Mouse (Mus musculus) kidney, postnatal 0 days (tissue): Measurements from ENCODE around the gene Slc25a22. TPM values are rescaled to one million over a fixed set of nuclear protein-coding genes. Genes with fewer than 3 reads are reported as not detected.

Source experiments
- ATAC-seq: fragments of 200-750 bp; cut with Nextera tagmentation; replicated peaks from 2 replicates; pipeline ENCODE4 v1.8.0; 2017; ENCODE audit warnings: low read depth, moderate number of reproducible peaks, moderate TSS enrichment, moderate library complexity; ENCODE audit not compliant: low FRiP score
- DNase-seq: peaks from one replicate; pipeline ENCODE4 v3.0.0-alpha.2; 2016; ENCODE audit warnings: low spot score
- H3K27ac ChIP-seq: fragments of 300-500 bp; sonication (generic); 2 replicates; pipeline ENCODE4 v1.5.1; 2014; ENCODE audit warnings: mild to moderate bottlenecking
- H3K27me3 ChIP-seq: fragments of 300-500 bp; sonication (generic); 2 replicates; pipeline ENCODE4 v1.6.1; 2014; ENCODE audit warnings: low read length, mixed read lengths; ENCODE audit not compliant: insufficient read depth
- H3K36me3 ChIP-seq: fragments of 300-500 bp; sonication (generic); 2 replicates; pipeline ENCODE4 v1.6.1; 2014; ENCODE audit warnings: low read length, mixed read lengths; ENCODE audit not compliant: insufficient read depth
- H3K4me1 ChIP-seq: fragments of 300-500 bp; sonication (generic); replicated peaks from 2 replicates; pipeline ENCODE4 v1.6.1; 2014; ENCODE audit warnings: antibody characterized with exemption, low read length, mixed read lengths; ENCODE audit not compliant: insufficient read depth
- H3K4me2 ChIP-seq: fragments of 300-500 bp; sonication (generic); 2 replicates; pipeline ENCODE4 v1.6.1; 2014; ENCODE audit warnings: mild to moderate bottlenecking, low read length, moderate library complexity, mixed read lengths
- H3K4me3 ChIP-seq: fragments of 300-500 bp; sonication (generic); replicated peaks from 2 replicates; pipeline ENCODE4 v1.5.1; 2014; ENCODE audit warnings: low read depth, low read length
- H3K9ac ChIP-seq: fragments of 300-500 bp; sonication (generic); 2 replicates; pipeline ENCODE4 v1.6.1; 2014; ENCODE audit warnings: low read depth, low read length
- H3K9me3 ChIP-seq: fragments of 300-500 bp; sonication (generic); replicated peaks from 2 replicates; pipeline ENCODE4 v1.6.1; 2016; ENCODE audit warnings: low read length, inconsistent platforms, mixed read lengths
- CTCF ChIP-seq: IDR thresholded peaks from 2 replicates; pipeline ENCODE4 v1.5.1; 2016; ENCODE audit warnings: antibody characterized with exemption, low read depth, mild to moderate bottlenecking, moderate library complexity
- WGBS: fragments of 180-500 bp; shearing (Covaris S2); extraction: QIAGEN DNeasy Blood & Tissue Kit; methylation state at CpG from one replicate; pipeline ENCODE4 v1.1.7; 2014; 5-methylcytosine and 5-hydroxymethylcytosine counted together
- polyA plus RNA-seq: library from polyadenylated mRNA; unstranded; fragments of >200 nt; fragmentation: Nextera tagmentation; extraction: Ambion mirVana; gene quantifications from 2 replicates; pipeline ENCODE4 v1.2.1, GENCODE M21; 2015

Gene Slc25a22
- polyA plus RNA-seq, 1 experiment from 2014 or later = 15.8 TPM

DNA sequence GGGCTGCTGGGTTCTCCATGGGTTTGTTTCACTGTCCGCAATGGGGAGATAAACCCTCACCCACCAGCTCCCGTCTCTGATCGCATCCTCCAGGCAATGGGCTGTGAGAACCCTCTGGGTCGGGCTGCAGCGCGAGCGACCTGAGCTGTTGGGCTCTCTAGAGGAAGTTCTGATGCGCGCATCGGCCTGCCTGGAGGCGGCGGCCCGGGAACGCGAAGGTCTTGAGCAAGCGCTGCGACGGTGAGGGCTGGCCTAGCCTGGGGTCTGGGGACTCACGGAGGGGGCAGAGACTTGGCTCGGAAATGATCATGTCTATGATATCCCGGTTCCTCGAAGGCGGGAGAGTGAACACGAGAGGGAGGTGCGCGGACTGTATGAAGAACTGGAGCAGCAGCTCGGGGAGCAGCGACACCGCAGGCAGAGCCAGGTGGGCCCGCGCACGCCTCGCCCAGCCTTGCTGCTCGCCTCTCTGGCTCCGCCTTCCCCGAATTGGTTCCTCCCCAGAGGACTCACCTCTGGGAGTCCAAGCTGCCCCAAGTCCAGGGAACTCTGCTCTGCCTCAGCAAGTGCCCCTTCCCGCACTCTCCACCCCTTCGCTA is 27.0 kb upstream of the Slc25a22 start:
- H3K27me3 ChIP-seq = no peaks in the 10 kb centered on the region
- 13% methylated on average over 36 of the region's 38 CpGs for WGBS
- H3K9ac ChIP-seq = peak overlapping the region; percentile 32; the same call in 1 of the 2 replicates
- H3K4me2 ChIP-seq = peak overlapping the region; percentile 50
- TF ChIP-seq CTCF = peak; percentile 11; the same call in 1 of the 2 replicates
- H3K9me3 ChIP-seq = no peaks in the 10 kb centered on the region
- H3K4me3 ChIP-seq = peak overlapping the region; percentile 12; the same call in 1 of the 2 replicates
- H3K4me1 ChIP-seq = peaks cover 55% of the 10 kb centered on the region
- peaks cover 2% of the 10 kb centered on the region; the same call in 1 of the 2 replicates for H3K36me3 ChIP-seq
- H3K27ac ChIP-seq = peak overlapping the region; percentile 26; the same call in 1 of the 2 replicates
- DNase-seq (no peak), ATAC-seq (no peak)

DNA sequence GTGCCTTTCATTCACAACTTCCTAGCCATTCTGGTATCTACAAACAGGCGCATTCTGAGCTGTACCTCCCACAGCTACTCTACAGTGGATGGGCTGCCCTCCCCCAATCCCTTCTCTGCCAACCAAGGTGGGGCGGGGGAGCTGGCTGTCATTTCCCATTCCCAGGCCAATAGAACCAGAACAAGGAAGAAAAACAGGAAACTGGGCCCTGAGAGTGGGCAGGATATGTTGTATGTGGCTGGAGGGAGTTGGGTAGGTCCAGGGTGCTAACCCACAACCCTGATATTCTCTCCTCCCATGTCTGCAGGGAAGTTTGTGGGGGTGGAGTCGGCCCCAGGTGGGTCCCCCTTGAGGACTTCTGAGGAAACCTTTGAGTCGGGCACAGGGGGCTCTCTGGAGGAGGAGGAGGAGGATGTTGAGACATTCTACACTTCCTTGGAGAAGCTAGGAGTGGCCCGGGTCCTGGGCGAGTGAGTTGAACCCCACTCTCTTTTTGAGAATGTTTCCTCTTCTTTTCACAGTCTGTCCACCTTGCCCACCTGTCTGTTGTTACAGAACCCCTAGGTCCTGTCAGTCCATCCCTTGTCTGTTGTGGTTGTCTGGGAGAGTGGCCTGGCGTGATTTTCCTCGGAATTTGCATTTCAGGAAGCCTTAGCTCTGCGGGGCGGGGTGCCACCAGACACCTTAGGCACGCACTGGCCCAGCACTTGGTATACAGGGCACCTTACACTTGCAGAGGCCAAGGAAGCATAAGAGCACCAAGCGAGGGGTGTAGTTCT is 26.3 kb upstream of the Slc25a22 start:
- peak; percentile 66 for DNase-seq
- H3K4me2 ChIP-seq = peak overlapping the region; percentile 50
- no peaks in the 10 kb centered on the region for H3K27me3 ChIP-seq
- H3K4me1 ChIP-seq = peaks cover 48% of the 10 kb centered on the region
- 36% methylated on average over 12 of the region's 12 CpGs for WGBS
- H3K4me3 ChIP-seq = peak overlapping the region; percentile 12; the same call in 1 of the 2 replicates
- peak overlapping the region; percentile 26; the same call in 1 of the 2 replicates for H3K27ac ChIP-seq
- H3K9me3 ChIP-seq = no peaks in the 10 kb centered on the region
- peak overlapping the region; percentile 32; the same call in 1 of the 2 replicates for H3K9ac ChIP-seq
- peaks cover 2% of the 10 kb centered on the region; the same call in 1 of the 2 replicates for H3K36me3 ChIP-seq
- TF ChIP-seq CTCF = no peak
- ATAC-seq = no peak

GRCm38 (mm10) chr7:141462333-141462821 is 24.7 kb upstream of the Slc25a22 start:
- Histone ChIP-seq H3K9ac (peak overlapping the region; percentile 66; the same call in 1 of the 2 replicates), H3K27me3 (no peaks in the 10 kb centered on the region), H3K36me3 (peaks cover 13% of the 10 kb centered on the region; the same call in 1 of the 2 replicates), H3K4me3 (peak overlapping the region; percentile 47), H3K9me3 (no peaks in the 10 kb centered on the region), H3K27ac (0 out of 2 replicates have a peak overlapping the region, but pooled peaks have one; percentile 20), H3K4me2 (peak overlapping the region; percentile 79), H3K4me1 (peaks cover 37% of the 10 kb centered on the region)
- WGBS = 12% methylated on average over 5 of the region's 5 CpGs
- DNase-seq (no peak), ATAC-seq (no peak)
- TF ChIP-seq CTCF = no peak

GRCm38 (mm10) chr7:141461521-141462332 is 24.0 kb upstream of the Slc25a22 start:
- 2% methylated on average over 54 of the region's 59 CpGs for WGBS
- Histone ChIP-seq H3K9me3 (no peaks in the 10 kb centered on the region), H3K27ac (0 out of 2 replicates have a peak overlapping the region, but pooled peaks have one; percentile 20), H3K4me1 (peaks cover 33% of the 10 kb centered on the region), H3K4me2 (peak overlapping the region; percentile 79), H3K36me3 (peaks cover 13% of the 10 kb centered on the region; the same call in 1 of the 2 replicates), H3K27me3 (no peaks in the 10 kb centered on the region), H3K9ac (peak overlapping the region; percentile 66), H3K4me3 (peak overlapping the region; percentile 47)
- TF ChIP-seq CTCF = peak; percentile 44
- DNase-seq (peak; percentile 63), ATAC-seq (0 out of 2 replicates have a peak, but pooled peaks have one; percentile 3)

DNA sequence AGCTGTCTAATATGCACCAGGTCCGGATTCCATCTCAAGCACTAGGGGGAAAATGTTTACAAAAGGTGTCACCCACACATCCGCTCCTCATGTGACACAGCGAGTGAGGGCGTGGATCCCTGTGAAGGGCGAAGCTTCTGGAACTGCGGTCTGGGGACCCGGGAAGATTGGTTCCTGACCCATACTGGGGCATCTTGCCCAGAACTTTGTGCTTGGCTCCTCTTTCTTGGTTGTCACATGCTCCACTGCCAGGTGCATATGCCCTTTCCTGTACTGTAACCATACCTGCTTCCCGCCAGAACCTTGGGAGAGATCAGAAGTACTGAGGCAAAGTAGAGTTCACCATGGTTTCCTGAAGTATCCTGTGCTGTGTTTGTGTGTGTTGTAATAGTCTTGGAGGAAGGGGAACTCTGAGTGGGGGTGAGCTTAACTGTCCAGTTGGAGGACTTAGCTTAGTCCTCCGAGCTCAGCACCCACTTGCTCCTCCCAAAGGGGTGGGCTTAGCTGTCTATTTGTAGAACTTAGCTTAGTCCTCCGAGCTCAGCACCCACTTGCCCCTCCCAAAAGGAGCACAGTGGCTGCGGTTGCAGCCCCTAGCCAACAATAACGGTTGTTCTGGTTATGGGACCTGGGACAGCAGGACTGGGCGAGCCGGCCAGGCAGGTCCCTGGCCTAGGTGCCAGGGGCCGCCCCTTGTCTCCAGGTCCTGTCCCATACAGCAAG is 22.9 kb upstream of the Slc25a22 start, which contains the start of gene Cracr2b:
Gene Cracr2b, plus strand, starts transcription at position 704 of the 723 bp plus-strand sequence.
- 0 out of 2 replicates have a peak within 1 kb of the TSS, but pooled peaks have one; percentile 20 for H3K27ac ChIP-seq

More for the DNA sequence above, 22.9 kb upstream of the Slc25a22 start, which contains the start of gene Cracr2b:
- peak within 1 kb of the TSS; percentile 79 for H3K4me2 ChIP-seq
- peaks cover 33% of the 10 kb centered on the region for H3K4me1 ChIP-seq
- ATAC-seq (no peak), DNase-seq (no peak)
- TF ChIP-seq CTCF = no peak
- H3K27me3 ChIP-seq = no peaks in the 10 kb centered on the region
- no peaks in the 10 kb centered on the region for H3K9me3 ChIP-seq
- H3K9ac ChIP-seq = peak within 1 kb of the TSS; percentile 66
- WGBS = 72% methylated on average over 15 of the region's 15 CpGs
- H3K36me3 ChIP-seq = peaks cover 13% of the 10 kb centered on the region; the same call in 1 of the 2 replicates
- peak within 1 kb of the TSS; percentile 47 for H3K4me3 ChIP-seq
